Mouse (Mus musculus): ENCODE results near the gene Gm47955. TPM values are rescaled to one million over a fixed set of nuclear protein-coding genes. Genes with fewer than 3 reads are reported as not detected.

The Gm47955 gene
- total and polyA plus RNA-seq, 2 experiments from 2014 or later = not detected

GRCm38 (mm10) chr1:82966413-82966812 lies 6.3 kb downstream of the Gm47955 start:
- Histone ChIP-seq H3K4me1 (ENCODE audit: control insufficient read depth, insufficient read depth) (0 out of 2 replicates have a peak, but pooled peaks cover 5% of the 10 kb centered on the region), H3K36me3 (replicated peaks; ENCODE audit: control insufficient read depth, insufficient read depth, low read length) (no peaks in the 10 kb centered on the region), H3K9me3 (replicated peaks; ENCODE audit: control insufficient read depth, low read length) (no peaks in the 10 kb centered on the region), H3K4me3 (ENCODE audit: low read depth, low read length) (no peak overlapping the region), H3K27ac (ENCODE audit: low read depth) (no peak overlapping the region), H3K27me3 (ENCODE audit: control insufficient read depth, insufficient read depth, low read length) (no peaks in the 10 kb centered on the region), H3K4me2 (ENCODE audit: low read depth, low read length) (no peak overlapping the region), H3K9ac (replicated peaks; ENCODE audit: low read depth, low read length) (no peak overlapping the region)
- ATAC-seq (ENCODE audit: insufficient read depth, low read depth) (no peak), DNase-seq (ENCODE audit: low spot score) (no peak)
- TF ChIP-seq EP300 (IDR thresholded peaks at IDR 0.05; ENCODE audit: low read depth) (no peak), CTCF (IDR thresholded peaks at IDR 0.05; ENCODE audit: low read depth) (no peak)
- 65% methylated on average over 3 of the region's 3 CpGs for WGBS

DNA sequence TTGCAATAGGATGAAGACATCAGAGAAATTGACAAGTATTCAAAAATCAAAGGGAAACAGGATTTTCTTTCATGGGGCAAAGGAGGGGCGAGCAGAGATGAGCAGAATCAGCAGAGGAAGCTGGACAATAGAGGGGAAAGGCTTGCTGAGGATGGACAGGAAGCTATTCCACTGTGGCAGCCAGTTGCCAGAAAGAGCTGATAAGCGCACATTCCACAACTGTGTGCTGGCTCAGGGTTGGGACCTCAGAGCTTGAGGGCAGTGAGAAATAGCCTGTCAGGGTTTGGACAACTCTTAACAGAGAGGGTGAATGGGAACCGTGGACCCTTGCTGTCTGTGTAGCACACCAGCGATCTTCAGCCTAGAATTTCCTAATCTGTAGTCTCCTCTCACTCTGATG lies 12.0 kb downstream of the Gm47955 start:
- 5% methylated on average over 4 of the region's 4 CpGs for WGBS
- TF ChIP-seq CTCF (IDR thresholded peaks at IDR 0.05; ENCODE audit: low read depth) (no peak), EP300 (IDR thresholded peaks at IDR 0.05; ENCODE audit: low read depth) (no peak)
- Histone ChIP-seq H3K27ac (ENCODE audit: low read depth) (peak overlapping the region; percentile 50), H3K36me3 (replicated peaks; ENCODE audit: control insufficient read depth, insufficient read depth, low read length) (no peaks in the 10 kb centered on the region), H3K4me1 (ENCODE audit: control insufficient read depth, insufficient read depth) (peaks cover 16% of the 10 kb centered on the region; the same call in 1 of the 2 replicates), H3K27me3 (ENCODE audit: control insufficient read depth, insufficient read depth, low read length) (no peaks in the 10 kb centered on the region), H3K4me2 (ENCODE audit: low read depth, low read length) (0 out of 2 replicates have a peak overlapping the region, but pooled peaks have one; percentile 34), H3K9me3 (replicated peaks; ENCODE audit: control insufficient read depth, low read length) (no peaks in the 10 kb centered on the region), H3K9ac (replicated peaks; ENCODE audit: low read depth, low read length) (0 out of 2 replicates have a peak overlapping the region, but pooled peaks have one; percentile 25), H3K4me3 (ENCODE audit: low read depth, low read length) (no peak overlapping the region)
- ATAC-seq (ENCODE audit: insufficient read depth, low read depth) (peak; percentile 90), DNase-seq (ENCODE audit: low spot score) (peak; percentile 82)

DNA sequence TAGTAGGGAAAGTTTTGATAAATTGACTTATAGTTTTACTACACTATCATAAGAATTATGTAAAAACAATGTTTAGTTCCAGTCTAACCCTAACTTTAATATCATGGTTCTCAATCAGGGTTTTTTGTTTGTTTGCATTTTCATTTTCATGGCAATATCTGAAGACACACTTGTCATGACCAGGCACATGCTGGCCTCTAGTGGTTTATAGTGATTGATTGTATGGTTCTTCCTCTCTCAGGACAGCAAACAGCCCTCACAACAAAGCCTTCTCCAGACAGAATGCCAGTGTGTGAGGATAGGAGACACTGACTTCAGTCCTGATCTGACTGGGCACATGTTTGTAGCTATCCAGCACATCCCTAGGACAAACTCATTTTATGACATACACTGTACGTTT lies 13.2 kb downstream of the Gm47955 start:
- Histone ChIP-seq H3K36me3 (replicated peaks; ENCODE audit: control insufficient read depth, insufficient read depth, low read length) (no peaks in the 10 kb centered on the region), H3K4me2 (ENCODE audit: low read depth, low read length) (no peak overlapping the region), H3K9ac (replicated peaks; ENCODE audit: low read depth, low read length) (no peak overlapping the region), H3K9me3 (replicated peaks; ENCODE audit: control insufficient read depth, low read length) (no peaks in the 10 kb centered on the region), H3K27ac (ENCODE audit: low read depth) (no peak overlapping the region), H3K4me1 (ENCODE audit: control insufficient read depth, insufficient read depth) (peaks cover 16% of the 10 kb centered on the region; the same call in 1 of the 2 replicates), H3K4me3 (ENCODE audit: low read depth, low read length) (no peak overlapping the region), H3K27me3 (ENCODE audit: control insufficient read depth, insufficient read depth, low read length) (no peaks in the 10 kb centered on the region)
- peak; percentile 33 for TF ChIP-seq CTCF (IDR thresholded peaks at IDR 0.05; ENCODE audit: low read depth)
- no peak for TF ChIP-seq EP300 (IDR thresholded peaks at IDR 0.05; ENCODE audit: low read depth)
- DNase-seq (ENCODE audit: low spot score) = no peak
- 63% methylated on average over 1 of the region's 1 CpGs for WGBS
- ATAC-seq (ENCODE audit: insufficient read depth, low read depth) = no peak

DNA sequence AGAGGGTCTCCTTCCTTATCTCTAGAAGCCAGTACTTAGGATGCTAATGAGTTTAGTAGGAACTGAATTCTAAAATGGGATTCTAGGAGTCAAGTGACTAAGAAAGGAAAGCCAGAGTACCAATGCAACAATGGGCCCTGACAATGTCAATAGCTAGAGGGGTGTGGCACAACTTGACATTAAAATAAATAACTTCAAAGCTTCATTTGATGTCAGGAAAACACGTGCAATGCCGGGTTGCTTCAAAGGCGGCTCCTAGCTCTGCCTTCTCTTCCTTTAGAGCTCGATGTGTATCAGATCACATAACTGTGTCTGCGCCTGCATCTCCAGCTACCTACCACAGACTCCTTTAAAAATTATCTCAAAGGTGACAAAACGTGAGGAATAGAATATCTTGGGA lies 13.8 kb downstream of the Gm47955 start:
- Histone ChIP-seq H3K4me3 (ENCODE audit: low read depth, low read length) (no peak overlapping the region), H3K27ac (ENCODE audit: low read depth) (no peak overlapping the region), H3K9ac (replicated peaks; ENCODE audit: low read depth, low read length) (no peak overlapping the region), H3K9me3 (replicated peaks; ENCODE audit: control insufficient read depth, low read length) (no peaks in the 10 kb centered on the region), H3K4me2 (ENCODE audit: low read depth, low read length) (no peak overlapping the region), H3K36me3 (replicated peaks; ENCODE audit: control insufficient read depth, insufficient read depth, low read length) (no peaks in the 10 kb centered on the region), H3K4me1 (ENCODE audit: control insufficient read depth, insufficient read depth) (peaks cover 16% of the 10 kb centered on the region; the same call in 1 of the 2 replicates), H3K27me3 (ENCODE audit: control insufficient read depth, insufficient read depth, low read length) (no peaks in the 10 kb centered on the region)
- 29% methylated on average over 6 of the region's 6 CpGs for WGBS
- no peak for DNase-seq (ENCODE audit: low spot score)
- no peak for ATAC-seq (ENCODE audit: insufficient read depth, low read depth)
- TF ChIP-seq CTCF (IDR thresholded peaks at IDR 0.05; ENCODE audit: low read depth) (no peak), EP300 (IDR thresholded peaks at IDR 0.05; ENCODE audit: low read depth) (no peak)

DNA sequence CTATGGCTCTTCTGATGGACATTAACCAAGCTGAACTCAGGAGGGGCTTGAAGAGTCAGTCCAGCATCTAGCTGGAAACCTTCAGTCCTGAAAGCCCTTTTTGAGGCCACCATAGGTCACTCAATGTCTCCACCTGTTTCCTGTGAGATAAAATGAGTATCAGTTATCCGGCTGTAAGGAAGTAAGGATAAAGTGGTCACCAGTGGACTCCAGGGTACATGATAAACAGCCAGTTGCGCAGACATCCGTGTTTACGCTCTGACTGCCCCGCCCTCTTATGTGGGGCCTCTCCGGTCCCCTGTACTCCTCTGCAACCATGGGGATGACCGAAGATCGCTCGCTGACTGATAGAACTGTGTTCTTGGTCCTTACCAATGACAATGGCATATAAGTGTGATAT lies 14.3 kb downstream of the Gm47955 start:
- Histone ChIP-seq H3K27me3 (ENCODE audit: control insufficient read depth, insufficient read depth, low read length) (no peaks in the 10 kb centered on the region), H3K4me1 (ENCODE audit: control insufficient read depth, insufficient read depth) (peaks cover 16% of the 10 kb centered on the region; the same call in 1 of the 2 replicates), H3K36me3 (replicated peaks; ENCODE audit: control insufficient read depth, insufficient read depth, low read length) (no peaks in the 10 kb centered on the region), H3K9ac (replicated peaks; ENCODE audit: low read depth, low read length) (no peak overlapping the region), H3K4me2 (ENCODE audit: low read depth, low read length) (no peak overlapping the region), H3K9me3 (replicated peaks; ENCODE audit: control insufficient read depth, low read length) (no peaks in the 10 kb centered on the region), H3K4me3 (ENCODE audit: low read depth, low read length) (no peak overlapping the region), H3K27ac (ENCODE audit: low read depth) (no peak overlapping the region)
- no peak for DNase-seq (ENCODE audit: low spot score)
- ATAC-seq (ENCODE audit: insufficient read depth, low read depth) = peak; percentile 44
- TF ChIP-seq EP300 (IDR thresholded peaks at IDR 0.05; ENCODE audit: low read depth) = 0 out of 2 replicates have a peak, but pooled peaks have one; percentile 47
- TF ChIP-seq CTCF (IDR thresholded peaks at IDR 0.05; ENCODE audit: low read depth) = no peak
- WGBS = 60% methylated on average over 9 of the region's 9 CpGs

GRCm38 (mm10) chr1:82975750-82976149 lies 15.7 kb downstream of the Gm47955 start:
- no peaks in the 10 kb centered on the region for H3K27me3 ChIP-seq (ENCODE audit: control insufficient read depth, insufficient read depth, low read length)
- H3K4me1 ChIP-seq (ENCODE audit: control insufficient read depth, insufficient read depth) = peaks cover 16% of the 10 kb centered on the region; the same call in 1 of the 2 replicates
- H3K4me3 ChIP-seq (ENCODE audit: low read depth, low read length) = no peak overlapping the region
- no peak for TF ChIP-seq EP300 (IDR thresholded peaks at IDR 0.05; ENCODE audit: low read depth)
- TF ChIP-seq CTCF (IDR thresholded peaks at IDR 0.05; ENCODE audit: low read depth) = no peak
- no peaks in the 10 kb centered on the region for H3K9me3 ChIP-seq (replicated peaks; ENCODE audit: control insufficient read depth, low read length)
- H3K4me2 ChIP-seq (ENCODE audit: low read depth, low read length) = no peak overlapping the region
- H3K27ac ChIP-seq (ENCODE audit: low read depth) = no peak overlapping the region
- H3K9ac ChIP-seq (replicated peaks; ENCODE audit: low read depth, low read length) = no peak overlapping the region
- WGBS = 62% methylated on average over 5 of the region's 5 CpGs
- H3K36me3 ChIP-seq (replicated peaks; ENCODE audit: control insufficient read depth, insufficient read depth, low read length) = no peaks in the 10 kb centered on the region
- DNase-seq (ENCODE audit: low spot score) = no peak
- no peak for ATAC-seq (ENCODE audit: insufficient read depth, low read depth)

Measured in heart, postnatal 0 days (tissue).